Comparison of ENCODE assay signal across 8 mouse cellular contexts in the genomic region with DNA sequence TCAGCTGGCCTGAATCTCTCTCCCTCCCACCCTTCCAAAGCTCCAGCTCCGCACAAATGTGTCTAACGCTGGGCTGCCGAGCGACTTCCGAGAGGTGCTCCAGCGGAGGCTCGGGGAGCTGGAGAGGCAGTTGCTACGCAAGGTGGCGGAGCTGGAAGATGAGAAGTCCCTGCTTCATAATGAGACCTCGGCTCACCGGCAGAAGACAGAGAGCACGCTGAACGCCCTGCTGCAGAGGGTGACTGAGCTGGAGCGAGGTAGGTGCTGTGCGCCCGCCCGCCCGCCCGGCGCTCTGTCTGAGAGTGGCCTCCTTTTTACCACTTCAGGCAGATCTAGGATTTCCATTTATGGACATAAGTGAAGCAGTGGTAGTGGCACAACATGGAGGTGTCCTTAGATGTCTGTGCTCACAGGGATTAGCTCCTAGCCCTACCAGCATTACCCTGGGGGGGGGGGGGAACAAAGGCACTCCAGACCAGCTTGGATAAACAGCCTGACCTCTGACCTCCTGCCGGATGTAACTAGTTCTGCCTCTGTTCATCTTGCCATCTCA. TPM values are rescaled to one million over a fixed set of nuclear protein-coding genes. Genes with fewer than 3 reads are reported as not detected.
A peak's percentile ranks its signal among the peaks of the same experiment; 100 is the strongest.
DNase-seq lines count a peak whose midpoint lies in the region; ATAC-seq and TF ChIP-seq lines count a peak whose summit lies in the region.

No protein-coding gene starts in this region.

- H3K27me3 ChIP-seq in kidney, embryonic 14.5 days (ENCODE audit: control insufficient read depth, insufficient read depth, low read length), result peaks cover 56% of the 10 kb centered on the region
- peaks cover 17% of the 10 kb centered on the region for H3K27me3 ChIP-seq in hindbrain, embryonic 11.5 days (ENCODE audit: control insufficient read depth, insufficient read depth, low read length)
- H3K27me3 ChIP-seq in midbrain, postnatal 0 days (ENCODE audit: insufficient read depth, low read length), result peaks cover 14% of the 10 kb centered on the region

- H3K4me3 ChIP-seq in kidney, embryonic 14.5 days (ENCODE audit: low read length), result peak overlapping the region; percentile 23
- peak overlapping the region; percentile 31 for H3K4me3 ChIP-seq in hindbrain, embryonic 11.5 days (ENCODE audit: low read depth, low read length)
- peak overlapping the region; percentile 45 for H3K4me3 ChIP-seq in midbrain, postnatal 0 days (ENCODE audit: low read depth, low read length)

- H3K9me3 ChIP-seq in kidney, embryonic 14.5 days (ENCODE audit: control insufficient read depth, low read length), result no peaks in the 10 kb centered on the region
- H3K9me3 ChIP-seq in hindbrain, embryonic 11.5 days (ENCODE audit: control insufficient read depth, low read length), result no peaks in the 10 kb centered on the region
- no peaks in the 10 kb centered on the region for H3K9me3 ChIP-seq in midbrain, postnatal 0 days (ENCODE audit: low read length)

- H3K4me2 ChIP-seq in kidney, embryonic 14.5 days (replicated peaks; ENCODE audit: low read depth, low read length), result peak overlapping the region; percentile 48
- H3K4me2 ChIP-seq in hindbrain, embryonic 11.5 days (replicated peaks; ENCODE audit: low read depth, low read length), result peak overlapping the region; percentile 61
- H3K4me2 ChIP-seq in midbrain, postnatal 0 days (ENCODE audit: low read depth, low read length, poor library complexity, severe bottlenecking), result peak overlapping the region; percentile 49

- H3K36me3 ChIP-seq in kidney, embryonic 14.5 days (ENCODE audit: control insufficient read depth, insufficient read depth, low read length), result no peaks in the 10 kb centered on the region
- no peaks in the 10 kb centered on the region for H3K36me3 ChIP-seq in hindbrain, embryonic 11.5 days (ENCODE audit: control insufficient read depth, insufficient read depth, low read length)
- no peaks in the 10 kb centered on the region; the same call in 1 of the 2 replicates for H3K36me3 ChIP-seq in midbrain, postnatal 0 days (ENCODE audit: insufficient read depth, low read length)

- no peak for TF ChIP-seq CTCF in midbrain, postnatal 0 days (IDR thresholded peaks at IDR 0.05)

- no peak for DNase-seq in kidney, postnatal 25 days
- peak; percentile 62 for DNase-seq in embryo, embryonic 10 days (ENCODE audit: low spot score)
- peak; percentile 63 for DNase-seq in hindbrain, embryonic 11.5 days (ENCODE audit: low spot score)
- peak; percentile 55 for DNase-seq in midbrain, postnatal 0 days (ENCODE audit: low spot score)
- DNase-seq in thymus, postnatal 25 days, result no peak
- DNase-seq in natural killer cell, adult 2 months (ENCODE audit: low spot score in 2 of 2), result no peak

- H3K27ac ChIP-seq in kidney, embryonic 14.5 days (ENCODE audit: low read depth, low read length), result no peak overlapping the region
- H3K27ac ChIP-seq in hindbrain, embryonic 11.5 days (ENCODE audit: low read depth, low read length), result no peak overlapping the region
- H3K27ac ChIP-seq in midbrain, postnatal 0 days (ENCODE audit: low read depth, low read length), result no peak overlapping the region

- ATAC-seq in kidney, embryonic 14.5 days (ENCODE audit: low FRiP score, low TSS enrichment), result no peak; the same call in 1 of the 2 replicates
- ATAC-seq in hindbrain, embryonic 11.5 days (ENCODE audit: low FRiP score), result peak; percentile 6; the same call in 1 of the 2 replicates
- peak; percentile 33; the same call in 1 of the 2 replicates for ATAC-seq in midbrain, postnatal 0 days (ENCODE audit: low FRiP score)
- no peak for ATAC-seq in activated CD4-positive, CD25-positive, alpha-beta regulatory T cell, adult 4 months

- no peak overlapping the region for H3K9ac ChIP-seq in kidney, embryonic 14.5 days (ENCODE audit: low read depth, low read length)
- H3K9ac ChIP-seq in hindbrain, embryonic 11.5 days (ENCODE audit: low read depth, low read length), result no peak overlapping the region; the same call in 1 of the 2 replicates
- peak overlapping the region; percentile 37 for H3K9ac ChIP-seq in midbrain, postnatal 0 days (replicated peaks; ENCODE audit: low read length, poor library complexity, severe bottlenecking)

- 2% methylated on average over 21 of the region's 21 CpGs for whole genome bisulfite sequencing in kidney, embryonic 14.5 days
- WGBS in hindbrain, embryonic 11.5 days, result 0% methylated on average over 20 of the region's 21 CpGs
- WGBS in midbrain, postnatal 0 days, result 1% methylated on average over 21 of the region's 21 CpGs

- H3K4me1 ChIP-seq in kidney, embryonic 14.5 days (ENCODE audit: control insufficient read depth, insufficient read depth, low read length), result no peaks in the 10 kb centered on the region
- no peaks in the 10 kb centered on the region; the same call in 1 of the 2 replicates for H3K4me1 ChIP-seq in hindbrain, embryonic 11.5 days (replicated peaks; ENCODE audit: control insufficient read depth, insufficient read depth, low read length)
- no peaks in the 10 kb centered on the region; the same call in 1 of the 2 replicates for H3K4me1 ChIP-seq in midbrain, postnatal 0 days (ENCODE audit: insufficient read depth, low read length)

RNA-seq across cellular contexts. Expression of a gene that starts 2.5 kb away (rescaled TPM):
- polyA plus RNA-seq in kidney, embryonic 14.5 days (2014; fragmentation: Nextera tagmentation; extraction: Ambion mirVana), result 0.59 and 0.80 TPM in 2 replicates
- polyA plus RNA-seq in hindbrain, embryonic 11.5 days (2014; fragmentation: Nextera tagmentation; extraction: Ambion mirVana), result 2.4 and 2.6 TPM in 2 replicates
- 45.0 and 45.8 TPM in 2 replicates for total RNA-seq in midbrain, postnatal 0 days (2014; rRNA removed)
- polyA plus RNA-seq in midbrain, postnatal 0 days (2015; fragmentation: Nextera tagmentation; extraction: Ambion mirVana), result 14.0 and 14.2 TPM in 2 replicates
- not detected for polyA plus RNA-seq in activated CD4-positive, CD25-positive, alpha-beta regulatory T cell, adult 4 months (2017; shearing (Covaris generic))

Comparison
In these comparisons a context has a peak if more than half of its experiments do, and no peak if none do; other contexts are left out.
1. ATAC-seq: peak in hindbrain, embryonic 11.5 days (single experiment) and midbrain, postnatal 0 days (single experiment); none in kidney, embryonic 14.5 days (single experiment) and activated CD4-positive, CD25-positive, alpha-beta regulatory T cell, adult 4 months (single experiment).
2. DNase-seq: peak in embryo, embryonic 10 days (single experiment), hindbrain, embryonic 11.5 days (single experiment) and midbrain, postnatal 0 days (single experiment); none in kidney, postnatal 25 days (0 of 2), thymus, postnatal 25 days (single experiment) and natural killer cell, adult 2 months (0 of 2).
3. Peak in every context shown above with its lines, with median percentiles within 50 percentile points of each other: H3K4me2 ChIP-seq and H3K4me3 ChIP-seq.